Mouse (Mus musculus) retina, embryonic 14.5 days (tissue): ENCODE data around the gene Zbtb42.

Source experiments
- DNase-seq: peaks from one replicate; pipeline ENCODE4 v3.0.0-alpha.2; 2015; ENCODE audit warnings: low spot score

Zbtb42 gene

GRCm38 (mm10) chr12:112693185-112694126, 14.8 kb downstream of the Zbtb42 start:
- DNase-seq = peak; percentile 96

GRCm38 (mm10) chr12:112694127-112694475, 15.5 kb downstream of the Zbtb42 start:
- DNase-seq = no peak

GRCm38 (mm10) chr12:112696806-112697425, 18.3 kb downstream of the Zbtb42 start:
- no peak for DNase-seq

- DNase-seq = no peak
These were observed 21.9 kb downstream of the Zbtb42 start for GRCm38 (mm10) chr12:112700522-112700921.

- no peak for DNase-seq
These were observed 24.0 kb downstream of the Zbtb42 start for GRCm38 (mm10) chr12:112702374-112703320.

- peak; percentile 91 for DNase-seq
These were observed 28.3 kb downstream of the Zbtb42 start for GRCm38 (mm10) chr12:112706704-112707572.

GRCm38 (mm10) chr12:112707573-112707869, 28.9 kb downstream of the Zbtb42 start:
- no peak for DNase-seq

GRCm38 (mm10) chr12:112713984-112714383, 35.4 kb downstream of the Zbtb42 start:
- no peak for DNase-seq

GRCm38 (mm10) chr12:112717140-112717539, 38.5 kb downstream of the Zbtb42 start:
- DNase-seq = peak; percentile 75

- no peak for DNase-seq
These were observed 40.4 kb downstream of the Zbtb42 start for GRCm38 (mm10) chr12:112718995-112719394.

- DNase-seq = no peak
These were observed 41.6 kb downstream of the Zbtb42 start, which contains the start of gene Cep170b for GRCm38 (mm10) chr12:112720216-112720615. Cep170b (plus strand) TSS chr12:112720455.

- no peak for DNase-seq
These were observed 42.3 kb downstream of the Zbtb42 start for GRCm38 (mm10) chr12:112720890-112721423.

GRCm38 (mm10) chr12:112721424-112722239, 43.0 kb downstream of the Zbtb42 start:
- DNase-seq = peak; percentile 67

- DNase-seq = peak; percentile 33
These were observed 43.8 kb downstream of the Zbtb42 start for GRCm38 (mm10) chr12:112722240-112723027.

GRCm38 (mm10) chr12:112723028-112723330, 44.4 kb downstream of the Zbtb42 start:
- no peak for DNase-seq

- DNase-seq = no peak
These were observed 44.8 kb downstream of the Zbtb42 start for GRCm38 (mm10) chr12:112723445-112723844.

- peak; percentile 87 for DNase-seq
These were observed 45.6 kb downstream of the Zbtb42 start for GRCm38 (mm10) chr12:112724077-112724805.

GRCm38 (mm10) chr12:112727801-112728200, 49.2 kb downstream of the Zbtb42 start:
- DNase-seq = no peak

- DNase-seq = no peak
These were observed 52.2 kb downstream of the Zbtb42 start for GRCm38 (mm10) chr12:112730808-112731207.
